Mouse (Mus musculus): ENCODE data around the gene Prune2.

Prune2 gene

GRCm38 (mm10) chr19:17256867-17257266, 300.9 kb downstream of the Prune2 start:
- in situ Hi-C loops (cut with MboI): loop anchor here (10.0 kb wide), 1 partner anchor 98 kb away; no protein-coding TSS in a partner anchor

DNA sequence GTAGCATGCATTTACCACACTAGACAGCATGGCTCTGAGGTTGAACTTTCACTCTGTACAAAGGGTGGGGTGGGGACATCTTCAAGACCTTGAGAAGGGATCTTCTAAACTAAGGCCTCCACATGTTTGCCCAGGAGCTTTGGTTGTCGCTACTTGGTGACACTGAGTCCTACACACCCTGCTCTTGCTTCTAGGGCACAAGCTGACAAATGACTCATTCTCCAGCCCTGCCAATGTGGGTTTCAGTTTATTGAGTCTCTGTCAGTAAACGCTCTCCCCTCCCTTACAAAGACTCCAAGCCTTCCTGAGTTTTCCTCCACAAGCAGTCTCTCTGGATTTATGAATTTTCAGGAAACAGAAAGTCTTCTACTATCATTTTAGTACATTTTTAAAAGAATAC, 307.3 kb downstream of the Prune2 start:
- in situ Hi-C loops (cut with MboI): no loop called here

- in situ Hi-C loops (cut with MboI): no loop called here
Measured at GRCm38 (mm10) chr19:17263679-17264370, 307.9 kb downstream of the Prune2 start.

DNA sequence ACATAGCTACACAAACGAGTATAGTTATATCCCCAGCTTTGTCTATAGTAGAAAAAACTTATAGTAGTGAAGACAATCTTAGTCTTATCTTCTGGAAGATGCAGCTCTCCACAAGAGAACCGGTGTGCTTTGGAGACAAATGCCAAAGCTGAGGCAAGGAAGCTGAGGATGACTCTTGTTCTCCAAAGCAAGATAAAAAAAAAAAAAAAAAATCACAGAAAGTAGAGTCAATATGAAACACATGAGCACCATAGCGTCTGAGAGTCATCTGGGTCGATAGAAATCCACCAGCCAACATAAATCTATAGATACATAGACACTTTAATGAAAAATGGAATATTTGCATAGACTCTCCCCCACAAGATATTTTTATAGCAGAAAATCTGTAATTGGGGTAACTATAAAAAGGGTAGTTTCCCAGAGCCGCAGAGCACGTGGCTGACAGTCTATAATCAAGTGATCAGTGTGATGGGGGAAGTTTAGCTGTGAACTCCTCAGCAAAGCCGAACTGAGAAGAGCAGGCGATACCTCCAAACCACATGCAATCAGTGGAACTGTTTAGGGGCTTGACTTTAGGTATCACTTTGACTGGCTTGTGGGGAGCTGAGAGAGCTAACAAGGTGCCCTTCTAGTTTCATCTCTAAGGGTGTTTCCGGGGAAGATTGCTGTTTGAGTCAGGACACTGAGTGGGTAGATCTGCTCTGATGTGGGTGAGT, 308.7 kb downstream of the Prune2 start:
- in situ Hi-C loops (cut with MboI): no loop called here

- in situ Hi-C loops (cut with MboI): no loop called here
Measured at GRCm38 (mm10) chr19:17268669-17269068, 312.8 kb downstream of the Prune2 start.

DNA sequence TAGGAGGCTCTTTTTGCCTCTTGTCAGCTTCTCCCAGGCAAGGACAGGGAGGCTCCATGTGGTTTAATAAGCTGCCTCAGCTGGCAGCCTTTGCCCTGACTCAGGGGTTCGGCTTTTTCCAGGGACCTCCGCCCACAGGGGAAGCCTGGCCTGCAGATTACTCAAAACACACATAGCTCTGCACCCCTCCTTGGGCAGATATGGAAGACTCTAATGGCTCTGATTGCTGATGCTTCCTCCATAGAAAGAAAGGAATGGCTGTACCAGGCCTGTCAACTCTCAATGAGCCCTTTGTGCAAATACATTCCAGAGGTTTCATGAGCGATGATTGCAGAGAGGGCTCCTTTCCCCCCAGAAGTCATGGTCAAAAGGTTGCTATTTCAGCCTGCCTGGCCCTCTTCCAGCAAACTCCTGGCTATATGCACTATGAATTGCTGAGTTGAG, 315.3 kb downstream of the Prune2 start:
- in situ Hi-C loops (cut with MboI): no loop called here

DNA sequence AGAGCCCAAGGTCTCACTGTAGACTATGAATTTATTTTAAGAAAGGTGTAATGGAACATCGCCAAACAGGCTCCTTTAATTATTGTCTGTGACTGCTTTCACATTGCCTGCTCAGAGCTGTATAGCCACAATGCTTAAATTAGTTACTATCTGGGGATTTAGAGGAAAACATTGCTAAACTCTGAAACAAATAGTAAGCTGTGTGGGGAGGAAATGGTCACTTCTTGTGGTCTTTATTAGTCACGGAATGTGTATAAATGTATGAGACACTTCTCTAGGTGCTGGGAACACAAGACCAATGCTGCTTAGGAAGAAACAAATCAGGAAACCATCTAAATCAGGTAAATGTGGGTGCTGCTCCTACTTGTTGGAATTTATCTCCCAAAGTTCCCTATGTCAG, 317.1 kb downstream of the Prune2 start:
- in situ Hi-C loops (cut with MboI): no loop called here

All from mature B cell (primary cell).